ENCODE assay signal across 18 mouse cellular contexts in the genomic region with DNA sequence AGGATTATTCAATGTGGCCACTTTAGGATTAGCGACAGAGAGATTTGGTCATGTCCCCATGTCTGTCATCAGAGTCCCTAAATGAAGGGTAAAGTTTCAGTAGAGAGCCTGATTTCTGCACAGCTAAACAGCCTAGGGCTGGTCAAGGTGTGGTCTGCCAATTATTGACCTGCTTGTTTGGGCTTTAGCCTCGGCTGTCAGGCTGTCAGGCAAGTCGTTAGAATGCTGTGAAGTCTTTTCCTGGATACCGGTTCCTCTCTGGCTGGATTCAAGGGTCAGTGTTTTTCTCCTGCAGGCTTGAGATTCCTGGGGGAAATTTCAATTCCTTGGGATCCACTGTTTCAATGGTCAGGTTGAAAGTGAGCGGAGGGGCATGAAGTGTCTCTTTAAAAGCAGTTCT. TPM values are rescaled to one million over a fixed set of nuclear protein-coding genes. Genes with fewer than 3 reads are reported as not detected.
DNase-seq lines count a peak whose midpoint lies in the region; ATAC-seq and TF ChIP-seq lines count a peak whose summit lies in the region.
"Had no signal": no experiment of that assay in that cellular context is flagged by ENCODE, and none has a peak within 500 bp of the region (broad histone marks: within the 10 kb centered on the region; RNA-seq: fewer than 3 reads in every experiment).

No protein-coding gene starts in this region.

- TF ChIP-seq POLR2A in cerebellum, adult 2 months (IDR thresholded peaks at IDR 0.05; ENCODE audit: borderline replicate concordance, insufficient read depth, low read length): no peak

- H3K4me1 ChIP-seq in cerebellum, adult 2 months (ENCODE audit: control insufficient read depth, insufficient read depth, low read length): peaks cover 19% of the 10 kb centered on the region
- H3K4me1 ChIP-seq in lung, postnatal 0 days (ENCODE audit: insufficient read depth, low read depth, low read length): peaks cover 19% of the 10 kb centered on the region; the same call in 1 of the 2 replicates
- peaks cover 14% of the 10 kb centered on the region for H3K4me1 ChIP-seq in stomach, embryonic 16.5 days (ENCODE audit: control insufficient read depth, insufficient read depth, low read length)

- H3K9ac ChIP-seq in lung, postnatal 0 days (replicated peaks; ENCODE audit: low read depth): no peak overlapping the region
- H3K9ac ChIP-seq in stomach, embryonic 16.5 days (ENCODE audit: low read length): no peak overlapping the region
- H3K9ac ChIP-seq: hindbrain, embryonic 15.5 days; limb, embryonic 15.5 days had no signal

- no peak overlapping the region for H3K4me2 ChIP-seq in lung, postnatal 0 days (replicated peaks; ENCODE audit: low read depth, low read length)
- H3K4me2 ChIP-seq in stomach, embryonic 16.5 days (ENCODE audit: low read depth, low read length): no peak overlapping the region
- H3K4me2 ChIP-seq: hindbrain, embryonic 15.5 days; limb, embryonic 15.5 days had no signal

- ATAC-seq in lung, postnatal 0 days: no peak
- no peak for ATAC-seq in stomach, embryonic 16.5 days (ENCODE audit: insufficient read depth, low FRiP score)
- no peak for ATAC-seq in cerebellum, adult (ENCODE audit: insufficient number of reproducible peaks, low FRiP score, low TSS enrichment)

- DNase-seq in cerebellum, adult 2 months: no peak
- DNase-seq in cerebellum, adult 9-10 months: no peak
- no peak for DNase-seq in lung, postnatal 0 days (ENCODE audit: low spot score)
- no peak for DNase-seq in lung, postnatal 25 days (ENCODE audit: low spot score)
- DNase-seq in kidney, adult 9 months: peak; percentile 79
- DNase-seq in right cerebral cortex, postnatal 10 days (ENCODE audit: low spot score in 2 of 2): no peak
- DNase-seq: cerebellum, postnatal 25 days; heart, postnatal 10 days; right cerebral cortex, postnatal 25 days; thymus, postnatal 14 days had no signal

- no peaks in the 10 kb centered on the region for H3K9me3 ChIP-seq in lung, postnatal 0 days (ENCODE audit: low read length)
- no peaks in the 10 kb centered on the region for H3K9me3 ChIP-seq in stomach, embryonic 16.5 days (replicated peaks; ENCODE audit: control insufficient read depth, low read length)
- H3K9me3 ChIP-seq: embryonic facial prominence, embryonic 10.5 days; hindbrain, embryonic 15.5 days; limb, embryonic 15.5 days had no signal

- peaks cover 18% of the 10 kb centered on the region; the same call in 1 of the 2 replicates for H3K36me3 ChIP-seq in lung, postnatal 0 days (ENCODE audit: insufficient read depth, low read length)
- H3K36me3 ChIP-seq in stomach, embryonic 16.5 days (ENCODE audit: control insufficient read depth, insufficient read depth, low read length): peaks cover 7% of the 10 kb centered on the region; the same call in 1 of the 2 replicates

- no peak for TF ChIP-seq CTCF in cerebellum, adult 2 months (IDR thresholded peaks at IDR 0.05; ENCODE audit: borderline replicate concordance, insufficient read depth, low read depth, low read length)
- no peak for TF ChIP-seq CTCF in lung, postnatal 0 days (IDR thresholded peaks at IDR 0.05)

- no peak overlapping the region for H3K27ac ChIP-seq in cerebellum, adult 2 months (ENCODE audit: insufficient read depth, low read length)
- peak overlapping the region; percentile 35; the same call in 1 of the 2 replicates for H3K27ac ChIP-seq in lung, postnatal 0 days (ENCODE audit: low read length)
- H3K27ac ChIP-seq in stomach, embryonic 16.5 days (ENCODE audit: low read length): peak overlapping the region; percentile 44; the same call in 1 of the 2 replicates
- H3K27ac ChIP-seq: embryonic facial prominence, embryonic 10.5 days; hindbrain, embryonic 15.5 days; limb, embryonic 15.5 days had no signal

- TF ChIP-seq EP300 in lung, postnatal 0 days (IDR thresholded peaks at IDR 0.05): no peak

- WGBS in cerebellum, adult 2 months: 35% methylated on average over 5 of the region's 5 CpGs
- WGBS in lung, postnatal 0 days: 52% methylated on average over 5 of the region's 5 CpGs
- 64% methylated on average over 5 of the region's 5 CpGs for WGBS in stomach, embryonic 16.5 days

- H3K4me3 ChIP-seq in cerebellum, adult 2 months (replicated peaks; ENCODE audit: insufficient read depth, low read depth, low read length): peak overlapping the region; percentile 25
- H3K4me3 ChIP-seq in lung, postnatal 0 days (ENCODE audit: low read depth, low read length): no peak overlapping the region
- H3K4me3 ChIP-seq in stomach, embryonic 16.5 days (replicated peaks; ENCODE audit: low read length): no peak overlapping the region
- H3K4me3 ChIP-seq: embryonic facial prominence, embryonic 10.5 days; hindbrain, embryonic 15.5 days; left cerebral cortex, adult 2 months; limb, embryonic 15.5 days; myocyte had no signal

- H3K27me3 ChIP-seq in cerebellum, adult 2 months (ENCODE audit: control insufficient read depth, insufficient read depth, low read length): no peaks in the 10 kb centered on the region
- no peaks in the 10 kb centered on the region for H3K27me3 ChIP-seq in lung, postnatal 0 days (replicated peaks; ENCODE audit: insufficient read depth, low read length)
- no peaks in the 10 kb centered on the region for H3K27me3 ChIP-seq in stomach, embryonic 16.5 days (ENCODE audit: control insufficient read depth, insufficient read depth, low read length)
- H3K27me3 ChIP-seq: CH12.LX; hindbrain, embryonic 15.5 days; limb, embryonic 15.5 days had no signal

RNA-seq across cellular contexts. Expression of a gene that starts 4.1 kb away (rescaled TPM):
- polyA plus RNA-seq in cerebellum, adult 2 months (2012; rRNA removed): 43.2 and 47.6 TPM in 2 replicates
- 11.6 and 14.5 TPM in 2 replicates for polyA plus RNA-seq in lung, postnatal 0 days (2015; fragmentation: Nextera tagmentation; extraction: Ambion mirVana)
- 18.9 and 21.2 TPM in 2 replicates for polyA plus RNA-seq in stomach, embryonic 16.5 days (2015; fragmentation: Nextera tagmentation; extraction: Ambion mirVana)

RNA-seq across cellular contexts. Expression of a gene that starts 4.9 kb away (rescaled TPM):
- 96.8 and 103 TPM in 2 replicates for polyA plus RNA-seq in cerebellum, adult 2 months (2012; rRNA removed)
- 65.8 and 68.0 TPM in 2 replicates for polyA plus RNA-seq in lung, postnatal 0 days (2015; fragmentation: Nextera tagmentation; extraction: Ambion mirVana)
- polyA plus RNA-seq in stomach, embryonic 16.5 days (2015; fragmentation: Nextera tagmentation; extraction: Ambion mirVana): 54.6 and 62.0 TPM in 2 replicates

RNA-seq across cellular contexts. Expression of a gene that starts 21.0 kb away (rescaled TPM):
- 1.2 and 1.5 TPM in 2 replicates for polyA plus RNA-seq in cerebellum, adult 2 months (2012; rRNA removed)
- polyA plus RNA-seq in lung, postnatal 0 days (2015; fragmentation: Nextera tagmentation; extraction: Ambion mirVana): 1.4 and 1.6 TPM in 2 replicates
- polyA plus RNA-seq in stomach, embryonic 16.5 days (2015; fragmentation: Nextera tagmentation; extraction: Ambion mirVana): 6.8 and 13.2 TPM in 2 replicates

RNA-seq across cellular contexts. Expression of a gene that starts 28.6 kb away (rescaled TPM):
- polyA plus RNA-seq in cerebellum, adult 2 months (2012; rRNA removed): 133 and 142 TPM in 2 replicates
- 291 and 299 TPM in 2 replicates for polyA plus RNA-seq in lung, postnatal 0 days (2015; fragmentation: Nextera tagmentation; extraction: Ambion mirVana)
- 148 and 155 TPM in 2 replicates for polyA plus RNA-seq in stomach, embryonic 16.5 days (2015; fragmentation: Nextera tagmentation; extraction: Ambion mirVana)

RNA-seq across cellular contexts. Expression of a gene that starts 35.0 kb away (rescaled TPM):
- 1.8 and 1.9 TPM in 2 replicates for polyA plus RNA-seq in cerebellum, adult 2 months (2012; rRNA removed)
- 2.5 and 2.8 TPM in 2 replicates for polyA plus RNA-seq in lung, postnatal 0 days (2015; fragmentation: Nextera tagmentation; extraction: Ambion mirVana)
- polyA plus RNA-seq in stomach, embryonic 16.5 days (2015; fragmentation: Nextera tagmentation; extraction: Ambion mirVana): 9.2 and 11.6 TPM in 2 replicates
